In genomic region chr9:50763331-50763730, GRCm38 (mm10) we compare ENCODE assay signal across 10 mouse cellular contexts. TPM values are rescaled to one million over a fixed set of nuclear protein-coding genes. Genes with fewer than 3 reads are reported as not detected.
DNase-seq lines count a peak whose midpoint lies in the region; ATAC-seq and TF ChIP-seq lines count a peak whose summit lies in the region.
"Had no signal": no experiment of that assay in that cellular context is flagged by ENCODE, and none has a peak within 500 bp of the region (broad histone marks: within the 10 kb centered on the region; RNA-seq: fewer than 3 reads in every experiment).

No protein-coding gene starts in this region.

- H3K4me2 ChIP-seq in kidney, postnatal 0 days (ENCODE audit: low read length), result no peak overlapping the region
- H3K4me2 ChIP-seq in embryonic facial prominence, embryonic 11.5 days (ENCODE audit: low read depth, low read length), result no peak overlapping the region
- H3K4me2 ChIP-seq: embryonic facial prominence, embryonic 15.5 days; limb, embryonic 13.5 days had no signal

- no peaks in the 10 kb centered on the region for H3K9me3 ChIP-seq in kidney, postnatal 0 days (replicated peaks; ENCODE audit: low read length)
- no peaks in the 10 kb centered on the region for H3K9me3 ChIP-seq in embryonic facial prominence, embryonic 11.5 days (replicated peaks; ENCODE audit: control insufficient read depth, low read length)
- H3K9me3 ChIP-seq: embryonic facial prominence, embryonic 15.5 days; limb, embryonic 13.5 days had no signal

- H3K27me3 ChIP-seq in kidney, postnatal 0 days (ENCODE audit: insufficient read depth, low read length), result no peaks in the 10 kb centered on the region
- no peaks in the 10 kb centered on the region for H3K27me3 ChIP-seq in embryonic facial prominence, embryonic 11.5 days (ENCODE audit: control insufficient read depth, insufficient read depth, low read length)
- H3K27me3 ChIP-seq: embryonic facial prominence, embryonic 15.5 days; limb, embryonic 13.5 days had no signal

- no peak for ATAC-seq in kidney, postnatal 0 days (replicated peaks; ENCODE audit: low FRiP score, low read depth)
- ATAC-seq in embryonic facial prominence, embryonic 11.5 days (replicated peaks; ENCODE audit: insufficient number of reproducible peaks, low FRiP score, low TSS enrichment, low read depth), result no peak

- no peak overlapping the region for H3K27ac ChIP-seq in kidney, postnatal 0 days
- H3K27ac ChIP-seq in embryonic facial prominence, embryonic 11.5 days (replicated peaks; ENCODE audit: low read depth, low read length), result no peak overlapping the region
- H3K27ac ChIP-seq: embryonic facial prominence, embryonic 15.5 days; limb, embryonic 13.5 days had no signal

- H3K9ac ChIP-seq in kidney, postnatal 0 days (ENCODE audit: low read depth, low read length), result no peak overlapping the region
- H3K9ac ChIP-seq in embryonic facial prominence, embryonic 11.5 days (replicated peaks; ENCODE audit: low read length), result no peak overlapping the region
- H3K9ac ChIP-seq: embryonic facial prominence, embryonic 15.5 days; limb, embryonic 13.5 days had no signal

- peak; percentile 69 for TF ChIP-seq CTCF in kidney, postnatal 0 days (IDR thresholded peaks at IDR 0.05; ENCODE audit: low read depth)

- WGBS in kidney, postnatal 0 days, result 68% methylated on average over 1 of the region's 1 CpGs
- WGBS in embryonic facial prominence, embryonic 11.5 days, result 60% methylated on average over 1 of the region's 1 CpGs

- H3K36me3 ChIP-seq in kidney, postnatal 0 days (ENCODE audit: insufficient read depth, low read length), result no peaks in the 10 kb centered on the region
- H3K36me3 ChIP-seq in embryonic facial prominence, embryonic 11.5 days (replicated peaks; ENCODE audit: control insufficient read depth, insufficient read depth, low read depth, low read length), result no peaks in the 10 kb centered on the region
- H3K36me3 ChIP-seq: embryonic facial prominence, embryonic 15.5 days; limb, embryonic 13.5 days had no signal

- peak; percentile 65 for DNase-seq in kidney, postnatal 0 days (ENCODE audit: low spot score)
- no peak for DNase-seq in kidney, postnatal 14 days
- peak; percentile 58 for DNase-seq in thymus, postnatal 4 days
- DNase-seq in thymus, adult 18-20 months, result no peak
- DNase-seq in embryonic facial prominence, embryonic 11.5 days (ENCODE audit: low spot score), result peak; percentile 59
- DNase-seq in urinary bladder, adult 18-20 months (ENCODE audit: low spot score in 2 of 2), result no peak
- no peak for DNase-seq in heart, adult 11 months
- DNase-seq: adrenal gland, adult 8-10 months had no signal

- H3K4me1 ChIP-seq in kidney, postnatal 0 days (replicated peaks; ENCODE audit: insufficient read depth, low read length), result no peaks in the 10 kb centered on the region
- H3K4me1 ChIP-seq in embryonic facial prominence, embryonic 11.5 days (ENCODE audit: control insufficient read depth, insufficient read depth, low read length), result no peaks in the 10 kb centered on the region

- H3K4me3 ChIP-seq in kidney, postnatal 0 days (replicated peaks; ENCODE audit: low read depth, low read length), result no peak overlapping the region
- no peak overlapping the region for H3K4me3 ChIP-seq in embryonic facial prominence, embryonic 11.5 days (ENCODE audit: low read depth, low read length)
- H3K4me3 ChIP-seq: embryonic facial prominence, embryonic 15.5 days; limb, embryonic 13.5 days had no signal

RNA-seq across cellular contexts. Expression of gene Fdxacb1, which starts 4.7 kb away (rescaled TPM):
- polyA plus RNA-seq in kidney, postnatal 0 days (2015; fragmentation: Nextera tagmentation; extraction: Ambion mirVana), result 7.9 and 9.3 TPM in 2 replicates
- 14.1 and 14.3 TPM in 2 replicates for polyA plus RNA-seq in embryonic facial prominence, embryonic 11.5 days (2014; fragmentation: Nextera tagmentation; extraction: Ambion mirVana)

RNA-seq across cellular contexts. Expression of gene Hspb2, which starts 11.2 kb away (rescaled TPM):
- polyA plus RNA-seq in kidney, postnatal 0 days (2015; fragmentation: Nextera tagmentation; extraction: Ambion mirVana), result 5.5 and 7.4 TPM in 2 replicates
- 3.0 and 4.4 TPM in 2 replicates for polyA plus RNA-seq in embryonic facial prominence, embryonic 11.5 days (2014; fragmentation: Nextera tagmentation; extraction: Ambion mirVana)

RNA-seq across cellular contexts. Expression of gene Alg9, which starts 11.5 kb away (rescaled TPM):
- polyA plus RNA-seq in kidney, postnatal 0 days (2015; fragmentation: Nextera tagmentation; extraction: Ambion mirVana), result 24.8 and 28.9 TPM in 2 replicates
- 41.6 and 43.2 TPM in 2 replicates for polyA plus RNA-seq in embryonic facial prominence, embryonic 11.5 days (2014; fragmentation: Nextera tagmentation; extraction: Ambion mirVana)

RNA-seq across cellular contexts. Expression of gene 1110032A03Rik, which starts 12.0 kb away (rescaled TPM):
- polyA plus RNA-seq in kidney, postnatal 0 days (2015; fragmentation: Nextera tagmentation; extraction: Ambion mirVana), result 56.6 and 62.9 TPM in 2 replicates
- polyA plus RNA-seq in embryonic facial prominence, embryonic 11.5 days (2014; fragmentation: Nextera tagmentation; extraction: Ambion mirVana), result 32.4 and 33.3 TPM in 2 replicates

RNA-seq across cellular contexts. Expression of gene Cryab, which starts 12.2 kb away (rescaled TPM):
- 198 and 233 TPM in 2 replicates for polyA plus RNA-seq in kidney, postnatal 0 days (2015; fragmentation: Nextera tagmentation; extraction: Ambion mirVana)
- polyA plus RNA-seq in embryonic facial prominence, embryonic 11.5 days (2014; fragmentation: Nextera tagmentation; extraction: Ambion mirVana), result 17.4 and 23.2 TPM in 2 replicates

Comparison
In these comparisons a context has a peak if more than half of its experiments do, and no peak if none do; other contexts are left out.
1. DNase-seq: peak in kidney, postnatal 0 days (single experiment), thymus, postnatal 4 days (single experiment) and embryonic facial prominence, embryonic 11.5 days (single experiment); none in kidney, postnatal 14 days (single experiment), thymus, adult 18-20 months (0 of 2), urinary bladder, adult 18-20 months (0 of 2) and heart, adult 11 months (single experiment).